Mouse (Mus musculus): Measurements from ENCODE around the gene Ino80e.

DNA sequence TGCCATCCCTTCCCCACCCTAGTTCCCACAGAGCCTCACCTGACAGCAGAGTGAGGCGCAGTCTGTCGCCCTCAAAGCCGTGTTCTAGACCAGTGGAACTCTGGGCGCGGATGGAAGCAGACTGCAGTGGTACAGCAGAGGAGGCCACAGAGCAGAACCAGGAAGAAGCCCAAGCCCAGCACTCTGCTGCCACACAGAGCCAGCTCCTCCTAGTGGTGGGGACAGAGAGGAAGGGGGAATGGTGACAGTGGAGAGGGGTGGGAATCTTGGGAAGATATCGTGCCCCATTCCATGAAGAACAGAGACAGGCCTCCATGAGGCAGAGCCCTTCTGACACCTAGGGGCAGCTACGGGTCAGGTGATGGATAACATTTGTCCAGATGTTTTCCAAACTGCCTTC lies 26.7 kb upstream of the Ino80e start:
- TF ChIP-seq CTCF (IDR thresholded peaks at IDR 0.05; ENCODE audit: insufficient read depth, low read depth, low read length) (0 out of 2 replicates have a peak, but pooled peaks have one; percentile 21), POLR2A (IDR thresholded peaks at IDR 0.05; ENCODE audit: insufficient read depth, low read depth, low read length) (no peak)

All from olfactory bulb, adult 2 months (tissue).